Comparison of ENCODE assay signal across 8 mouse cellular contexts in the genomic region with DNA sequence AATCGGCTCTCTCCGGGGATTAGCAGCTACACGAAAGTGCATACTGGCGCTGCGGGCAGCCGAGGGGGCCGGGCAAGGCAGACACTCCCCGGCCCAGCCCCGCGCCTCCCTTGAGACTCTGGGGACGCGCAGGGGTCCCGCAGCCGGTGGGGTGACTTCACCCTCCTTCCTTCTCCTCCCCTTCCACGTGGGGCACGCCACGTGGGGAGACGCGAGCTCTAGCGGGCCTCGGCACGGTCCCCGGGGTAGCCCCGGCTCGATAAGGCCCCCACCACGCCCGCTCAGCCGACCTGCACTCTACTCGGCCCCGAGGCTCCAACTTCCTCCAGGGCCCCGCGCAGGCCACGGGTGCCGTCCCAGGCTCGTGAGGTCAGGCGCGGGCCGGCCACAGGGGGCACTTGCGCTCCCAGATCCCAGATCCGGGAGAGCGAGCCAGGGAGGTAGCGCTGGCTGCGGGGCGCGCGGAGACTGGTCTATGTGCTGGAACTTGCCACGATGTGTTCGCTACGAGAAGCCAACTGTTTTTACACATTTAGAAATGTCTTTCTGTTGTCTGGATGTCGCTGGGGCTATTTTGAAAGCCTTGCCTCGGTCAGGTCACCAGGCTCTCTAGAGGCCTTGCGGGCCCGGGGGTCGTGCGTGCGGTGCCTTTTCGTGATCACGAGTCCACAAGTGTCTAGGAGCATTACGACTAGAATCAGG. TPM values are rescaled to one million over a fixed set of nuclear protein-coding genes. Genes with fewer than 3 reads are reported as not detected.
DNase-seq lines count a peak whose midpoint lies in the region; ATAC-seq and TF ChIP-seq lines count a peak whose summit lies in the region.

A gene (minus strand): TSS at position 356 of the 702 bp plus-strand sequence.

- peak; percentile 31 for TF ChIP-seq POLR2A in myocyte (IDR thresholded peaks at IDR 0.05; ENCODE audit: insufficient read length, low read depth)

- H3K79me2 ChIP-seq in myocyte (ENCODE audit: control insufficient read depth, insufficient read depth): peaks cover 24% of the 10 kb centered on the region

- DNase-seq in B cell, adult 2 months: peak; percentile 47 to 48
- DNase-seq in kidney, postnatal 14 days: peak; percentile 92
- peak; percentile 67 for DNase-seq in liver, embryonic 13.5 days
- DNase-seq in splenic B cell, adult 2 months (ENCODE audit: low read depth, low spot score): peak; percentile 31

- H3ac ChIP-seq in myocyte (ENCODE audit: control insufficient read depth, insufficient read length): peak within 1 kb of the TSS; percentile 86

- H3K9me3 ChIP-seq in forebrain, embryonic 13.5 days (replicated peaks): peaks cover 7% of the 10 kb centered on the region
- no peaks in the 10 kb centered on the region for H3K9me3 ChIP-seq in heart, embryonic 15.5 days (replicated peaks)
- no peaks in the 10 kb centered on the region for H3K9me3 ChIP-seq in liver, embryonic 13.5 days (replicated peaks)

- H3K4me2 ChIP-seq in forebrain, embryonic 13.5 days: peak within 1 kb of the TSS; percentile 98
- H3K4me2 ChIP-seq in heart, embryonic 15.5 days: peak within 1 kb of the TSS; percentile 95
- peak within 1 kb of the TSS; percentile 88 for H3K4me2 ChIP-seq in liver, embryonic 13.5 days
- H3K4me2 ChIP-seq in myocyte (ENCODE audit: low read depth): peak within 1 kb of the TSS; percentile 86

- H3K4me1 ChIP-seq in brown adipose tissue, adult 24 weeks (ENCODE audit: control insufficient read depth, insufficient read depth, insufficient read length, low read length): no peaks in the 10 kb centered on the region; the same call in 1 of the 2 replicates
- H3K4me1 ChIP-seq in forebrain, embryonic 13.5 days: peaks cover 34% of the 10 kb centered on the region
- peaks cover 23% of the 10 kb centered on the region for H3K4me1 ChIP-seq in heart, embryonic 15.5 days (replicated peaks)
- H3K4me1 ChIP-seq in liver, embryonic 13.5 days (replicated peaks): peaks cover 37% of the 10 kb centered on the region

- H3K27me3 ChIP-seq in forebrain, embryonic 13.5 days: peaks cover 19% of the 10 kb centered on the region
- H3K27me3 ChIP-seq in heart, embryonic 15.5 days: no peaks in the 10 kb centered on the region
- H3K27me3 ChIP-seq in liver, embryonic 13.5 days: peaks cover 69% of the 10 kb centered on the region
- no peaks in the 10 kb centered on the region for H3K27me3 ChIP-seq in myocyte (ENCODE audit: control insufficient read depth, insufficient read depth, insufficient read length)
- H3K27me3 ChIP-seq in splenic B cell, adult 2 months (ENCODE audit: control insufficient read depth, insufficient read depth, low read length, poor library complexity, severe bottlenecking): no peaks in the 10 kb centered on the region

- no peaks in the 10 kb centered on the region for H3K36me3 ChIP-seq in forebrain, embryonic 13.5 days (ENCODE audit: poor library complexity, severe bottlenecking)
- no peaks in the 10 kb centered on the region for H3K36me3 ChIP-seq in heart, embryonic 15.5 days
- no peaks in the 10 kb centered on the region for H3K36me3 ChIP-seq in liver, embryonic 13.5 days
- H3K36me3 ChIP-seq in myocyte (ENCODE audit: control insufficient read depth, insufficient read depth): no peaks in the 10 kb centered on the region
- no peaks in the 10 kb centered on the region for H3K36me3 ChIP-seq in splenic B cell, adult 2 months (ENCODE audit: control insufficient read depth, insufficient read depth, low read length, poor library complexity, severe bottlenecking)

- peak within 1 kb of the TSS; percentile 91 for H3K27ac ChIP-seq in brown adipose tissue, adult 24 weeks (replicated peaks; ENCODE audit: low read depth, low read length)
- H3K27ac ChIP-seq in forebrain, embryonic 13.5 days: peak within 1 kb of the TSS; percentile 99
- peak within 1 kb of the TSS; percentile 98 for H3K27ac ChIP-seq in heart, embryonic 15.5 days
- peak within 1 kb of the TSS; percentile 84 for H3K27ac ChIP-seq in liver, embryonic 13.5 days

- under 1% methylated on average over 46 of the region's 59 CpGs for WGBS in forebrain, embryonic 13.5 days
- under 1% methylated on average over 55 of the region's 59 CpGs for WGBS in heart, embryonic 15.5 days
- WGBS in liver, embryonic 13.5 days (ENCODE audit: insufficient replicate concordance): under 1% methylated on average over 59 of the region's 59 CpGs

- peak; percentile 65 for ATAC-seq in forebrain, embryonic 13.5 days
- peak; percentile 78 for ATAC-seq in heart, embryonic 15.5 days (replicated peaks; ENCODE audit: insufficient number of reproducible peaks, insufficient read depth, low FRiP score, low read depth)
- peak; percentile 86 for ATAC-seq in liver, embryonic 13.5 days (ENCODE audit: low read depth)

- H3K9ac ChIP-seq in forebrain, embryonic 13.5 days: peak within 1 kb of the TSS; percentile 99
- peak within 1 kb of the TSS; percentile 98 for H3K9ac ChIP-seq in heart, embryonic 15.5 days
- H3K9ac ChIP-seq in liver, embryonic 13.5 days: peak within 1 kb of the TSS; percentile 79

- peak within 1 kb of the TSS; percentile 100 for H3K4me3 ChIP-seq in brown adipose tissue, adult 24 weeks (ENCODE audit: insufficient read depth, low read depth, low read length)
- H3K4me3 ChIP-seq in forebrain, embryonic 13.5 days: peak within 1 kb of the TSS; percentile 87
- H3K4me3 ChIP-seq in heart, embryonic 15.5 days: peak within 1 kb of the TSS; percentile 96
- H3K4me3 ChIP-seq in liver, embryonic 13.5 days (replicated peaks): peak within 1 kb of the TSS; percentile 76
- peak within 1 kb of the TSS; percentile 45 for H3K4me3 ChIP-seq in myocyte

TF ChIP-seq in myocyte, 11 proteins besides CTCF, POLR2A, EP300 and RAD21:
- no peak for TF ChIP-seq SRF (IDR thresholded peaks at IDR 0.05; ENCODE audit: control insufficient read depth, insufficient read length, low read depth)
- no peak for TF ChIP-seq CEBPB (IDR thresholded peaks at IDR 0.05; ENCODE audit: insufficient read depth, poor library complexity, severe bottlenecking)
- TF ChIP-seq MYOG (IDR thresholded peaks at IDR 0.05; ENCODE audit: control insufficient read depth in 1 of 3, insufficient read depth in 1 of 3, insufficient read length in 2 of 3, low read depth in 2 of 3): peak in 1 of 3 experiments; percentile 31

RNA-seq across cellular contexts. Expression of the gene that starts here (rescaled TPM):
- polyA plus RNA-seq in brown adipose tissue, adult 24 weeks (2012; ENCODE audit: insufficient read depth, insufficient read length, missing spikeins): 14.9 and 21.0 TPM in 2 replicates
- 104 and 106 TPM in 2 replicates for polyA plus RNA-seq in forebrain, embryonic 13.5 days (2015; fragmentation: Nextera tagmentation; extraction: Ambion mirVana)
- polyA plus RNA-seq in heart, embryonic 15.5 days (2015; fragmentation: Nextera tagmentation; extraction: Ambion mirVana): 40.8 and 48.8 TPM in 2 replicates
- polyA plus RNA-seq in liver, embryonic 13.5 days (2015; fragmentation: Nextera tagmentation; extraction: Ambion mirVana): 11.4 and 13.9 TPM in 2 replicates
- polyA plus RNA-seq in myocyte (2012; fragmentation: generic; extraction: Trizol): 22.4 TPM

Comparison
In these comparisons a context has a peak if more than half of its experiments do, and no peak if none do; other contexts are left out.
1. Peak in every context shown above with its lines: DNase-seq, ATAC-seq, H3K4me3 ChIP-seq and H3K27ac ChIP-seq.
2. DNase-seq: peak in every context shown above with its lines; median percentile 92 in kidney, postnatal 14 days; 67 in liver, embryonic 13.5 days; 48 in B cell, adult 2 months; 31 in splenic B cell, adult 2 months.
3. H3K4me3 ChIP-seq: peak in every context shown above with its lines; median percentile 100 in brown adipose tissue, adult 24 weeks; 96 in heart, embryonic 15.5 days; 87 in forebrain, embryonic 13.5 days; 76 in liver, embryonic 13.5 days; 45 in myocyte.